In the genomic region with DNA sequence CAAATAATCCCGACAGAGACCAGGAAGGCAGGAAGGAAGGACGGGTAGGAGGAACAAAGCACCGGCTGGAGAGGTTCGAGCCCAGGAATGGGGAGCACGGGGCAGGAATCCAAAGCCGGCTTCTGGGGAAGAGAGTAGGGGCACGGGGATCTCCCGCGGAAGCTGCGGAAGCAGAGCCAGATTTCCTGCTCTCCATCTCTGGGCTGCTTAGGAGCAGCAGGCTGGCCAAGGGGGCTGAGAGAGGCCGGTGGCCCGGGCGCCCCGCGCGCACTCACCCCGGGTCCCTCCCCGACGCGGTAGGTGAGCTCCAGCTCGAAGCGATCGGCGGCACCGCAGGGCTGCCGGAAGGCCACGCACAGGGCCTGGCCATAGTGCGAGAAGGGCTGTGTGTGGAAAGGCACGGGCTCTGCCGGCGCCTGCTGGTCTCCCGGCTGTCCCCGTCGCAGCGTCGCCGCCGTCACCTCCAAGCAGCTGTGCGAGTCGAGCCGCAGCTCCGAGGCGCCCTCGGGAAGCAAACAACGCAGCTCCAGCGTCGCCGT, we compare ENCODE assay signal across 8 mouse cellular contexts. TPM values are rescaled to one million over a fixed set of nuclear protein-coding genes. Genes with fewer than 3 reads are reported as not detected.
A peak's percentile ranks its signal among the peaks of the same experiment; 100 is the strongest.
DNase-seq lines count a peak whose midpoint lies in the region; ATAC-seq lines count a peak whose summit lies in the region.

No protein-coding gene starts in this region.

- peak overlapping the region; percentile 77 for H3K9ac ChIP-seq in forebrain, embryonic 12.5 days
- peak overlapping the region; percentile 97 for H3K9ac ChIP-seq in hindbrain, embryonic 14.5 days
- peak overlapping the region; percentile 73 for H3K9ac ChIP-seq in liver, embryonic 13.5 days
- H3K9ac ChIP-seq in neural tube, embryonic 12.5 days: peak overlapping the region; percentile 87

- H3K4me1 ChIP-seq in forebrain, embryonic 12.5 days: peaks cover 15% of the 10 kb centered on the region
- peaks cover 23% of the 10 kb centered on the region for H3K4me1 ChIP-seq in hindbrain, embryonic 14.5 days (replicated peaks; ENCODE audit: control insufficient read depth, insufficient read depth, low read length)
- peaks cover 21% of the 10 kb centered on the region for H3K4me1 ChIP-seq in liver, embryonic 13.5 days (replicated peaks)
- peaks cover 17% of the 10 kb centered on the region; the same call in 1 of the 2 replicates for H3K4me1 ChIP-seq in neural tube, embryonic 12.5 days

- H3K36me3 ChIP-seq in forebrain, embryonic 12.5 days (replicated peaks): peaks cover 14% of the 10 kb centered on the region
- H3K36me3 ChIP-seq in hindbrain, embryonic 14.5 days (replicated peaks; ENCODE audit: control insufficient read depth, insufficient read depth): peaks cover 9% of the 10 kb centered on the region
- peaks cover 5% of the 10 kb centered on the region; the same call in 1 of the 2 replicates for H3K36me3 ChIP-seq in liver, embryonic 13.5 days
- H3K36me3 ChIP-seq in neural tube, embryonic 12.5 days: peaks cover 7% of the 10 kb centered on the region; the same call in 1 of the 2 replicates

- under 1% methylated on average over 48 of the region's 48 CpGs for WGBS in forebrain, embryonic 12.5 days
- under 1% methylated on average over 47 of the region's 48 CpGs for WGBS in hindbrain, embryonic 14.5 days
- under 1% methylated on average over 48 of the region's 48 CpGs for WGBS in liver, embryonic 13.5 days (ENCODE audit: insufficient replicate concordance)
- under 1% methylated on average over 48 of the region's 48 CpGs for WGBS in neural tube, embryonic 12.5 days

- H3K4me3 ChIP-seq in forebrain, embryonic 12.5 days (replicated peaks): peak overlapping the region; percentile 60
- peak overlapping the region; percentile 86 for H3K4me3 ChIP-seq in hindbrain, embryonic 14.5 days (replicated peaks; ENCODE audit: low read length)
- H3K4me3 ChIP-seq in liver, embryonic 13.5 days (replicated peaks): peak overlapping the region; percentile 69
- H3K4me3 ChIP-seq in neural tube, embryonic 12.5 days: peak overlapping the region; percentile 70

- H3K27ac ChIP-seq in forebrain, embryonic 12.5 days: peak overlapping the region; percentile 83
- peak overlapping the region; percentile 93 for H3K27ac ChIP-seq in hindbrain, embryonic 14.5 days
- H3K27ac ChIP-seq in liver, embryonic 13.5 days: peak overlapping the region; percentile 63
- peak overlapping the region; percentile 58 for H3K27ac ChIP-seq in neural tube, embryonic 12.5 days

- ATAC-seq in forebrain, embryonic 12.5 days (ENCODE audit: low FRiP score): peak; percentile 80
- peak; percentile 82 for ATAC-seq in hindbrain, embryonic 14.5 days (ENCODE audit: low FRiP score)
- ATAC-seq in liver, embryonic 13.5 days (ENCODE audit: low read depth): peak; percentile 70
- peak; percentile 84 for ATAC-seq in neural tube, embryonic 12.5 days (ENCODE audit: low FRiP score, low read depth)

- H3K4me2 ChIP-seq in forebrain, embryonic 12.5 days: peak overlapping the region; percentile 76
- peak overlapping the region; percentile 61 for H3K4me2 ChIP-seq in hindbrain, embryonic 14.5 days (replicated peaks)
- peak overlapping the region; percentile 88 for H3K4me2 ChIP-seq in liver, embryonic 13.5 days
- peak overlapping the region; percentile 67 for H3K4me2 ChIP-seq in neural tube, embryonic 12.5 days (replicated peaks)

- H3K9me3 ChIP-seq in forebrain, embryonic 12.5 days: no peaks in the 10 kb centered on the region
- H3K9me3 ChIP-seq in hindbrain, embryonic 14.5 days (ENCODE audit: control insufficient read depth, low read length): no peaks in the 10 kb centered on the region
- H3K9me3 ChIP-seq in liver, embryonic 13.5 days (replicated peaks): no peaks in the 10 kb centered on the region
- H3K9me3 ChIP-seq in neural tube, embryonic 12.5 days: no peaks in the 10 kb centered on the region

- peak; percentile 15 to 38 for DNase-seq in left cerebral cortex, adult 18-20 months (ENCODE audit: low spot score in 2 of 2)
- DNase-seq in left cerebral cortex, adult 9 months (ENCODE audit: low spot score in 2 of 2): no peak
- peak; percentile 29 for DNase-seq in T-cell, adult 2 months (ENCODE audit: low spot score)
- DNase-seq in hindbrain, embryonic 14.5 days (ENCODE audit: low spot score): peak; percentile 56
- peak; percentile 17 for DNase-seq in liver, embryonic 13.5 days
- no peak for DNase-seq in retina, postnatal 1 day

- H3K27me3 ChIP-seq in forebrain, embryonic 12.5 days: no peaks in the 10 kb centered on the region
- H3K27me3 ChIP-seq in hindbrain, embryonic 14.5 days (ENCODE audit: control insufficient read depth, insufficient read depth, low read length): no peaks in the 10 kb centered on the region
- no peaks in the 10 kb centered on the region; the same call in 1 of the 2 replicates for H3K27me3 ChIP-seq in liver, embryonic 13.5 days
- no peaks in the 10 kb centered on the region for H3K27me3 ChIP-seq in neural tube, embryonic 12.5 days (replicated peaks)

RNA-seq across cellular contexts. Expression of a gene that starts 0.5 kb away (rescaled TPM):
- 10 to 100 TPM; 46.9 to 54.7 TPM for total RNA-seq in left cerebral cortex, adult 18-20 months (2021)
- 93.0 and 97.7 TPM in 2 replicates for polyA plus RNA-seq in forebrain, embryonic 12.5 days (2016; fragmentation: Nextera tagmentation; extraction: Ambion mirVana)
- 96.1 and 101 TPM in 2 replicates for polyA plus RNA-seq in hindbrain, embryonic 14.5 days (2014; fragmentation: Nextera tagmentation; extraction: Ambion mirVana)
- 29.4 and 31.4 TPM in 2 replicates for polyA plus RNA-seq in liver, embryonic 13.5 days (2015; fragmentation: Nextera tagmentation; extraction: Ambion mirVana)
- polyA plus RNA-seq in neural tube, embryonic 12.5 days (2016; fragmentation: Nextera tagmentation; extraction: Ambion mirVana): 102 and 106 TPM in 2 replicates

RNA-seq across cellular contexts. Expression of a gene that starts 25.0 kb away (rescaled TPM):
- total RNA-seq in left cerebral cortex, adult 18-20 months (2021): not detected
- 1.3 TPM in 2 replicates for polyA plus RNA-seq in forebrain, embryonic 12.5 days (2016; fragmentation: Nextera tagmentation; extraction: Ambion mirVana)
- 0.09 and 0.14 TPM in 2 replicates for polyA plus RNA-seq in hindbrain, embryonic 14.5 days (2014; fragmentation: Nextera tagmentation; extraction: Ambion mirVana)
- polyA plus RNA-seq in liver, embryonic 13.5 days (2015; fragmentation: Nextera tagmentation; extraction: Ambion mirVana): 1.2 and 1.5 TPM in 2 replicates
- polyA plus RNA-seq in neural tube, embryonic 12.5 days (2016; fragmentation: Nextera tagmentation; extraction: Ambion mirVana): 0.60 and 0.89 TPM in 2 replicates

RNA-seq across cellular contexts. Expression of a gene that starts 30.2 kb away (rescaled TPM):
- total RNA-seq in left cerebral cortex, adult 18-20 months (2021): 100 to 1,000 TPM; 176 to 188 TPM
- 142 and 159 TPM in 2 replicates for polyA plus RNA-seq in forebrain, embryonic 12.5 days (2016; fragmentation: Nextera tagmentation; extraction: Ambion mirVana)
- polyA plus RNA-seq in hindbrain, embryonic 14.5 days (2014; fragmentation: Nextera tagmentation; extraction: Ambion mirVana): 172 and 176 TPM in 2 replicates
- polyA plus RNA-seq in liver, embryonic 13.5 days (2015; fragmentation: Nextera tagmentation; extraction: Ambion mirVana): 203 and 204 TPM in 2 replicates
- polyA plus RNA-seq in neural tube, embryonic 12.5 days (2016; fragmentation: Nextera tagmentation; extraction: Ambion mirVana): 158 and 172 TPM in 2 replicates

RNA-seq across cellular contexts. Expression of a gene that starts 41.3 kb away (rescaled TPM):
- under 1 TPM; 0.72 to 0.82 TPM for total RNA-seq in left cerebral cortex, adult 18-20 months (2021)
- 0.49 and 0.51 TPM in 2 replicates for polyA plus RNA-seq in forebrain, embryonic 12.5 days (2016; fragmentation: Nextera tagmentation; extraction: Ambion mirVana)
- 0.33 and 0.43 TPM in 2 replicates for polyA plus RNA-seq in hindbrain, embryonic 14.5 days (2014; fragmentation: Nextera tagmentation; extraction: Ambion mirVana)
- 0.09 and 0.10 TPM in 2 replicates for polyA plus RNA-seq in liver, embryonic 13.5 days (2015; fragmentation: Nextera tagmentation; extraction: Ambion mirVana)
- polyA plus RNA-seq in neural tube, embryonic 12.5 days (2016; fragmentation: Nextera tagmentation; extraction: Ambion mirVana): 0.37 and 0.49 TPM in 2 replicates

Comparison
In these comparisons a context has a peak if more than half of its experiments do, and no peak if none do; other contexts are left out.
1. DNase-seq: peak in left cerebral cortex, adult 18-20 months (2 of 2), T-cell, adult 2 months (single experiment), hindbrain, embryonic 14.5 days (single experiment) and liver, embryonic 13.5 days (single experiment); none in left cerebral cortex, adult 9 months (0 of 2) and retina, postnatal 1 day (single experiment).
2. Peak in every context shown above with its lines, with median percentiles within 50 percentile points of each other: ATAC-seq, H3K27ac ChIP-seq, H3K4me2 ChIP-seq, H3K4me3 ChIP-seq and H3K9ac ChIP-seq.